Mouse (Mus musculus): ENCODE measurements around the gene Wtip. TPM values are rescaled to one million over a fixed set of nuclear protein-coding genes. Genes with fewer than 3 reads are reported as not detected.
A peak's percentile ranks its signal among the peaks of the same experiment; 100 is the strongest.
"Not testable (repeated sequence)": the region's sequence is repeated elsewhere in the genome, so short reads cannot be mapped to it uniquely, and the experiment has no call there.

The Wtip gene
- polyA plus RNA-seq (2014; fragmentation: Nextera tagmentation; extraction: Ambion mirVana), result 7.1 and 7.2 TPM in 2 replicates

GRCm38 (mm10) chr7:34133117-34133762 is at the start of gene Wtip:
Gene Wtip (minus strand): TSS chr7:34133268.
- H3K4me1 ChIP-seq (ENCODE audit: control insufficient read depth, insufficient read depth, low read length), result peaks cover 8% of the 10 kb centered on the region; the same call in 1 of the 2 replicates

GRCm38 (mm10) chr7:34176241-34176640 is 43.2 kb upstream of the Wtip start:
- not testable (repeated sequence) for H3K4me3 ChIP-seq (ENCODE audit: low read depth, low read length); H3K4me2 ChIP-seq (ENCODE audit: low read depth, severe bottlenecking); H3K9ac ChIP-seq (ENCODE audit: low read length); DNase-seq (ENCODE audit: low spot score); H3K36me3 ChIP-seq (ENCODE audit: control insufficient read depth, insufficient read depth, low read length); ATAC-seq (ENCODE audit: insufficient number of reproducible peaks, low FRiP score, low TSS enrichment, low read depth); H3K27ac ChIP-seq (replicated peaks; ENCODE audit: low read depth, low read length); H3K9me3 ChIP-seq (ENCODE audit: control insufficient read depth, low read length); H3K4me1 ChIP-seq (ENCODE audit: control insufficient read depth, insufficient read depth, low read length); H3K27me3 ChIP-seq (ENCODE audit: control insufficient read depth, insufficient read depth, low read length)
- WGBS, result 84% methylated on average over 6 of the region's 6 CpGs

More at GRCm38 (mm10) chr7:34133117-34133762, at the start of gene Wtip:
- Histone ChIP-seq H3K4me3 (ENCODE audit: low read depth, low read length) (peak within 1 kb of the TSS; percentile 65), H3K4me2 (ENCODE audit: low read depth, severe bottlenecking) (peak within 1 kb of the TSS; percentile 54), H3K9me3 (ENCODE audit: control insufficient read depth, low read length) (no peaks in the 10 kb centered on the region), H3K27me3 (ENCODE audit: control insufficient read depth, insufficient read depth, low read length) (no peaks in the 10 kb centered on the region), H3K27ac (replicated peaks; ENCODE audit: low read depth, low read length) (peak within 1 kb of the TSS; percentile 84), H3K36me3 (ENCODE audit: control insufficient read depth, insufficient read depth, low read length) (no peaks in the 10 kb centered on the region), H3K9ac (ENCODE audit: low read length) (peak within 1 kb of the TSS; percentile 88)
- DNase-seq (ENCODE audit: low spot score), result peak; percentile 90
- ATAC-seq (ENCODE audit: insufficient number of reproducible peaks, low FRiP score, low TSS enrichment, low read depth), result peak; percentile 91
- WGBS, result 2% methylated on average over 29 of the region's 65 CpGs

GRCm38 (mm10) chr7:34172251-34172650 is 39.2 kb upstream of the Wtip start:
- no peak overlapping the region for H3K4me2 ChIP-seq (ENCODE audit: low read depth, severe bottlenecking)
- WGBS, result 77% methylated on average over 1 of the region's 1 CpGs
- H3K36me3 ChIP-seq (ENCODE audit: control insufficient read depth, insufficient read depth, low read length), result no peaks in the 10 kb centered on the region
- DNase-seq (ENCODE audit: low spot score) (no peak), ATAC-seq (ENCODE audit: insufficient number of reproducible peaks, low FRiP score, low TSS enrichment, low read depth) (no peak)
- H3K27me3 ChIP-seq (ENCODE audit: control insufficient read depth, insufficient read depth, low read length), result no peaks in the 10 kb centered on the region
- no peak overlapping the region for H3K9ac ChIP-seq (ENCODE audit: low read length)
- H3K4me1 ChIP-seq (ENCODE audit: control insufficient read depth, insufficient read depth, low read length), result no peaks in the 10 kb centered on the region
- no peak overlapping the region for H3K4me3 ChIP-seq (ENCODE audit: low read depth, low read length)
- no peaks in the 10 kb centered on the region for H3K9me3 ChIP-seq (ENCODE audit: control insufficient read depth, low read length)
- no peak overlapping the region for H3K27ac ChIP-seq (replicated peaks; ENCODE audit: low read depth, low read length)

- H3K27me3 ChIP-seq (ENCODE audit: control insufficient read depth, insufficient read depth, low read length), result no peaks in the 10 kb centered on the region
- no peak for DNase-seq (ENCODE audit: low spot score)
- 77% methylated on average over 3 of the region's 3 CpGs for WGBS
- ATAC-seq (ENCODE audit: insufficient number of reproducible peaks, low FRiP score, low TSS enrichment, low read depth), result no peak
- no peaks in the 10 kb centered on the region for H3K9me3 ChIP-seq (ENCODE audit: control insufficient read depth, low read length)
- peak within 1 kb of the TSS; percentile 84 for H3K27ac ChIP-seq (replicated peaks; ENCODE audit: low read depth, low read length)
- H3K4me2 ChIP-seq (ENCODE audit: low read depth, severe bottlenecking), result peak within 1 kb of the TSS; percentile 33
- peak within 1 kb of the TSS; percentile 76 for H3K4me3 ChIP-seq (ENCODE audit: low read depth, low read length)
- H3K36me3 ChIP-seq (ENCODE audit: control insufficient read depth, insufficient read depth, low read length), result peaks cover 3% of the 10 kb centered on the region; the same call in 1 of the 2 replicates
- H3K4me1 ChIP-seq (ENCODE audit: control insufficient read depth, insufficient read depth, low read length), result 0 out of 2 replicates have a peak, but pooled peaks cover 4% of the 10 kb centered on the region
- peak within 1 kb of the TSS; percentile 81 for H3K9ac ChIP-seq (ENCODE audit: low read length)
Observed at GRCm38 (mm10) chr7:34169454-34169853, 36.4 kb upstream of the Wtip start, which contains the start of gene Uba2. Gene Uba2 (minus strand): TSS chr7:34169599.

- Histone ChIP-seq H3K4me1 (ENCODE audit: control insufficient read depth, insufficient read depth, low read length) (0 out of 2 replicates have a peak, but pooled peaks cover 4% of the 10 kb centered on the region), H3K4me3 (ENCODE audit: low read depth, low read length) (peak overlapping the region; percentile 76), H3K4me2 (ENCODE audit: low read depth, severe bottlenecking) (peak overlapping the region; percentile 33), H3K36me3 (ENCODE audit: control insufficient read depth, insufficient read depth, low read length) (peaks cover 5% of the 10 kb centered on the region; the same call in 1 of the 2 replicates), H3K27ac (replicated peaks; ENCODE audit: low read depth, low read length) (peak overlapping the region; percentile 84), H3K9me3 (ENCODE audit: control insufficient read depth, low read length) (no peaks in the 10 kb centered on the region), H3K9ac (ENCODE audit: low read length) (peak overlapping the region; percentile 81), H3K27me3 (ENCODE audit: control insufficient read depth, insufficient read depth, low read length) (no peaks in the 10 kb centered on the region)
- WGBS, result 10% methylated on average over 30 of the region's 30 CpGs
- ATAC-seq (ENCODE audit: insufficient number of reproducible peaks, low FRiP score, low TSS enrichment, low read depth), result peak; percentile 94
- DNase-seq (ENCODE audit: low spot score), result peak; percentile 94
Observed at GRCm38 (mm10) chr7:34168470-34169251, 35.6 kb upstream of the Wtip start.

- Histone ChIP-seq H3K27me3 (ENCODE audit: control insufficient read depth, insufficient read depth, low read length) (no peaks in the 10 kb centered on the region), H3K4me1 (ENCODE audit: control insufficient read depth, insufficient read depth, low read length) (0 out of 2 replicates have a peak, but pooled peaks cover 4% of the 10 kb centered on the region), H3K4me2 (ENCODE audit: low read depth, severe bottlenecking) (peak overlapping the region; percentile 70), H3K27ac (replicated peaks; ENCODE audit: low read depth, low read length) (peak overlapping the region; percentile 84), H3K4me3 (ENCODE audit: low read depth, low read length) (peak overlapping the region; percentile 76), H3K36me3 (ENCODE audit: control insufficient read depth, insufficient read depth, low read length) (peaks cover 10% of the 10 kb centered on the region; the same call in 1 of the 2 replicates), H3K9me3 (ENCODE audit: control insufficient read depth, low read length) (no peaks in the 10 kb centered on the region), H3K9ac (ENCODE audit: low read length) (peak overlapping the region; percentile 81)
- DNase-seq (ENCODE audit: low spot score) (no peak), ATAC-seq (ENCODE audit: insufficient number of reproducible peaks, low FRiP score, low TSS enrichment, low read depth) (peak; percentile 78)
- WGBS, result 0% methylated on average over 54 of the region's 54 CpGs
Observed at GRCm38 (mm10) chr7:34167766-34168469, 34.9 kb upstream of the Wtip start.

- ATAC-seq (ENCODE audit: insufficient number of reproducible peaks, low FRiP score, low TSS enrichment, low read depth) (no peak), DNase-seq (ENCODE audit: low spot score) (peak; percentile 64)
- WGBS, result 56% methylated on average over 4 of the region's 4 CpGs
- no peak overlapping the region for H3K4me2 ChIP-seq (ENCODE audit: low read depth, severe bottlenecking)
- 0 out of 2 replicates have a peak, but pooled peaks cover 4% of the 10 kb centered on the region for H3K4me1 ChIP-seq (ENCODE audit: control insufficient read depth, insufficient read depth, low read length)
- no peaks in the 10 kb centered on the region for H3K27me3 ChIP-seq (ENCODE audit: control insufficient read depth, insufficient read depth, low read length)
- no peak overlapping the region for H3K9ac ChIP-seq (ENCODE audit: low read length)
- H3K9me3 ChIP-seq (ENCODE audit: control insufficient read depth, low read length), result no peaks in the 10 kb centered on the region
- peaks cover 16% of the 10 kb centered on the region; the same call in 1 of the 2 replicates for H3K36me3 ChIP-seq (ENCODE audit: control insufficient read depth, insufficient read depth, low read length)
- no peak overlapping the region for H3K27ac ChIP-seq (replicated peaks; ENCODE audit: low read depth, low read length)
- H3K4me3 ChIP-seq (ENCODE audit: low read depth, low read length), result 0 out of 2 replicates have a peak overlapping the region, but pooled peaks have one; percentile 10
Observed at GRCm38 (mm10) chr7:34166850-34167249, 33.8 kb upstream of the Wtip start.

- H3K4me3 ChIP-seq (ENCODE audit: low read depth, low read length), result no peak overlapping the region
- no peak for DNase-seq (ENCODE audit: low spot score)
- ATAC-seq (ENCODE audit: insufficient number of reproducible peaks, low FRiP score, low TSS enrichment, low read depth), result no peak
- H3K9ac ChIP-seq (ENCODE audit: low read length), result no peak overlapping the region
- 89% methylated on average over 3 of the region's 3 CpGs for WGBS
- H3K4me1 ChIP-seq (ENCODE audit: control insufficient read depth, insufficient read depth, low read length), result 0 out of 2 replicates have a peak, but pooled peaks cover 4% of the 10 kb centered on the region
- H3K9me3 ChIP-seq (ENCODE audit: control insufficient read depth, low read length), result no peaks in the 10 kb centered on the region
- no peak overlapping the region for H3K4me2 ChIP-seq (ENCODE audit: low read depth, severe bottlenecking)
- peaks cover 25% of the 10 kb centered on the region for H3K36me3 ChIP-seq (ENCODE audit: control insufficient read depth, insufficient read depth, low read length)
- no peak overlapping the region for H3K27ac ChIP-seq (replicated peaks; ENCODE audit: low read depth, low read length)
- H3K27me3 ChIP-seq (ENCODE audit: control insufficient read depth, insufficient read depth, low read length), result no peaks in the 10 kb centered on the region
Observed at GRCm38 (mm10) chr7:34165999-34166398, 32.9 kb upstream of the Wtip start.

All from limb, embryonic 11.5 days (tissue).